Mouse (Mus musculus) neutrophil, adult 65 days (primary cell): ENCODE measurements around the gene Gm47791. TPM values are rescaled to one million over a fixed set of nuclear protein-coding genes. Genes with fewer than 3 reads are reported as not detected.

Experiments used
- total RNA-seq: library from RNA; stranded (reverse); gene quantifications from 2 replicates; pipeline ENCODE4 v1.2.4, GENCODE M21; 2023

Gene Gm47791
- not detected in 2 replicates for total RNA-seq

DNA sequence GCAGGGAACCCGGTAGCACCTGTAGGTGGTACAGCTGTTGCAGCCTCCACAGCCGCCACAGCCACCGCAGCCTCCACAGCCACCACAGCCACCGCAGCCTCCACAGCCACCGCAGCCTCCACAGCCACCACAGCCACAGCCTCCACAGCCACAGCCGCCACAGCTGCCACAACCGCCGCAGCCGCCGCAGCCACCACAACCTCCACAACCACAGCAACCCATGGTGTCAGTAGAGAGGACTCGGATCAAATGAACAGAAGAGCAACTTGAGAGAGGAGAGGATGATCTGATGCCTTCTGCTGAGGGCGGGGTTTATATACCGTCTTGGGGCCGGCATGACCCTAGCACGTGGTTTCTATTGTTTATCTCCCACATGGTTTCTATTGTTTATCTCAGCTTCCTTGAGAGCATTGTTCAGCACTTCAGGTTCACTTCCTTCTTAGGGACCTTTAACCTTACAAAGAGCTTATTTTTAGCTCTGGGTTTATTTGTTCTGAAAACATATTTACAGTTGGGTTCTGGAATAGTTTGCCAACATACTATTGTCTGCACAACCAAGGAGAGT lies at the start of gene Gm47791:
TSS of gene Gm47791 (minus strand) at position 222 of the 565 bp plus-strand sequence.

DNA sequence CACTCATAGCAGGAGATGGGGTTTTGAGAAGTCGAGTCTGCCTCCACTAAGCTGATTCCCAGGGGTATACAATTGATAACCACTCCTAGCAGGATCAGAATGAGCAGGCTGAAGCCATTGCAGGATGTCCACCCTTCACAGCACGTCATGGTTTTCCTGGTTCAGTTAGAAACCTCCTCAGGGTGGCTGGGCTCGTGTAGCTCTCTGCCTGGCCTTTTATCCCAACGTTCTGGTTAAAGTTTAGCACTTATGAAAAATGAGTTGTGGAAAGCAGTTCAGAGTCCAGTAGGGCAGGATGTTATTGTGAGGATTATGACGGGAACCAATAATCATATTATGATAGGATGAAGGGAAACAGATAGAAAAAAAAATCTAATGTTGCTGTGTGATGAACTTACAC lies 2.8 kb downstream of the Gm47791 start, which contains the start of gene Tm4sf20:
TSS of gene Tm4sf20 (minus strand) at position 193 of the 400 bp plus-strand sequence.

DNA sequence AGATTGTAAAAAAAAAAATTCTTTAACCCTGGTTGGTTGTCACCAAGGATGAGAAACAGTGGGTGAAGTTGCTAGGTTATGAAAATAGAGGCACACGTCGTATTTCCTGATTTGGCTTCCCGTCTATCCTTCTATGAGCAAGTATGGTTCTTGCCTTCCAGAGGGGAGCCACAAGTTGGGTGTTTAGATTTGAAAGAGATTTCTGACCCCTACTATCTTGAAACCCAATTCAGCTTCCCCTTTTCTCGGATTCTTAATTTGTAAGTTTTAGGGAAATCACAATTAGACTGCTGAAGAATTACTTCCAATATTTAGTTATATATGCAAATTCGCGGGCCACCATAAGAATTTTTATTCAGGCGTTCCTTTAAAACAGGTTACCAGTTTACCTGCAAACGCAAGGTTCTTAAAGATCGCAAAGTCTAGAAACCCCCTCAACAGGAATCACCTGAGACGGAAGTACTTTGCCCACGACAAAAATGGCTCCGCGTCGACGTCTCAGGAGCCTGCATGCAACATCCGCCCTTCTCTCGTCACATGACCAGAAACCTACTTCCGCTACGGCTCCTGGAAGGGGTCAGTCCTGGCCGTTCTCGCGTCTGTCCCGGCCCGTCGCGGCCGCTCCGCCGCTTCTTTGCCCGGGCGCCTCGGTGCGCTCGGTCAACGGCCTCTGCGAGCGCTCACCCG lies 46.6 kb downstream of the Gm47791 start, which contains the start of gene Mff:
TSS of gene Mff (plus strand) at position 552 of the 687 bp plus-strand sequence.

Other genes with a start within 250 kb of the Gm47791 start
- not detected in 2 replicates for gene Col4a4, start 184.4 kb downstream of the Gm47791 start, total RNA-seq
- gene Col4a3, start 184.3 kb downstream of the Gm47791 start, total RNA-seq, result not detected in 2 replicates
- 110 and 118 TPM in 2 replicates for gene Mff, start 46.4 kb downstream of the Gm47791 start, total RNA-seq
- gene Tm4sf20, start 2.8 kb downstream of the Gm47791 start, total RNA-seq, result not detected in 2 replicates
- gene Agfg1, start 68.2 kb upstream of the Gm47791 start, total RNA-seq, result 51.6 and 51.8 TPM in 2 replicates
- gene A030005L19Rik, start 142.1 kb upstream of the Gm47791 start, total RNA-seq, result 0.82 TPM in 1 of 2 replicates, not detected in the other
- not detected in 2 replicates for gene A030014E15Rik, start 153.7 kb upstream of the Gm47791 start, total RNA-seq
- gene Gm6217, start 160.2 kb upstream of the Gm47791 start, total RNA-seq, result not detected in 2 replicates
- gene A030003K21Rik, start 172.1 kb upstream of the Gm47791 start, total RNA-seq, result not detected in 2 replicates
- gene Gm7544, start 184.8 kb upstream of the Gm47791 start, total RNA-seq, result not detected in 2 replicates
- gene Gm47955, start 189.0 kb upstream of the Gm47791 start, total RNA-seq, result not detected in 2 replicates
- gene Gm47959, start 229.3 kb upstream of the Gm47791 start, total RNA-seq, result not detected in 2 replicates